Mouse (Mus musculus) cerebellum, adult 9-10 months (tissue): Measurements from ENCODE around the gene Asphd2.
"Not testable (repeated sequence)": the region's sequence is repeated elsewhere in the genome, so short reads cannot be mapped to it uniquely, and the experiment has no call there.

Experiments
- DNase-seq: peaks from one replicate; pipeline ENCODE4 v3.0.0; 2022

Asphd2 gene

GRCm38 (mm10) chr5:112394779-112395443, at the start of gene Asphd2:
Asphd2 (minus strand) TSS chr5:112394866.
- peak; percentile 76 for DNase-seq

DNA sequence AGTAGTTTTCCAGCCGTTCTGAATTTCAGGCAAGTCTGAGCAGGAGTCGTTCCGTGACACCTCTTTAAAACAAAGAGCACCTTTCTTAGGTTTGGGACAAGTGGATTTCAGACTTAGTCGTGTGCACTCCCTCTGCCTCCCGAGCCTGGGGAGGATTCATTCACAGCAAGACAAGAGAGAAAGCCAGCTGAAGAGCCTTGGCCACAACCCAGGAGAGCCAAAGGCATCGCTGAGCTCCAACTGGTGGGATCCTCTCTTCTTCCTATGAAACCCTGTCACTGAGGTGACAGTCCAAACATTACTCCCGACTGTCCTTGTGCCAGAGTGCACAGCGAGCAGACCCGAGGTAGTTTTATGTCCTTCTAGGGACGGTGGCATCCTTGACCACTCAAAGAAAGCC, 43.9 kb upstream of the Asphd2 start:
- no peak for DNase-seq

GRCm38 (mm10) chr5:112433004-112433403, 38.3 kb upstream of the Asphd2 start:
- peak; percentile 90 for DNase-seq

GRCm38 (mm10) chr5:112432033-112432432, 37.4 kb upstream of the Asphd2 start:
- no peak for DNase-seq

DNA sequence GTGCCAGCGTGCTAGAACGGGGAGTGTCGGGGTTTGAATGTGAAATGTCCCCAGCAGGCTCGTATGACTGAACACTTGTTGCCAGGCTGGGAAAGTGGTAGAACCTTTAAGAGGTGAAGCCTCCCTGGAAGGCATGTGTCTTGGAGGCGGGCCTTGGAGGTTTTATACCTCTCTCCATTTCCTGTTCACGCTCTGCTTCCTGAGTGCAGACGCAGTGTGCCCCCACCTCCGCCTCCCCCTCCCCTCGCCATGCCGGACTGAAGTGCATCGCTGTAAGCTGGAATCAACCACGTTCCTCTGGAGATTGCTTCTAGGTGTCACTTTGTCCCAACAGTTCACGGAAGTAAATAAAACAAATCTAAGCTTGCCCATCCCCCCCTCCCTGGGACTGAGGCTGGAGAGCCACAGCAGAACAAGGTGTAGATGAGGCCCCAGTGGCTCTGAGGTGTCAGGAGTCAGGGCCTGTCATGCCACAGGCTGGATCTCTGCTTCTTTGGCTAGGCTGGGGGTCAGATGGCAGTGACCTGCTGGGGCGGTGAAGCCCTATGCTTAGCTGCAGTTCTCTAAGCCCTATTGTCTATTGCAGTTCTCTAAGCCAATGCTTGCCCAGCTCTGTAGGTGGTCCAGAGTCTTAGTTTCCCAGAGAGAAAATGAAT, 36.6 kb upstream of the Asphd2 start:
- no peak for DNase-seq

- DNase-seq: peak; percentile 79
Observed at GRCm38 (mm10) chr5:112428944-112429343, 34.3 kb upstream of the Asphd2 start.

DNA sequence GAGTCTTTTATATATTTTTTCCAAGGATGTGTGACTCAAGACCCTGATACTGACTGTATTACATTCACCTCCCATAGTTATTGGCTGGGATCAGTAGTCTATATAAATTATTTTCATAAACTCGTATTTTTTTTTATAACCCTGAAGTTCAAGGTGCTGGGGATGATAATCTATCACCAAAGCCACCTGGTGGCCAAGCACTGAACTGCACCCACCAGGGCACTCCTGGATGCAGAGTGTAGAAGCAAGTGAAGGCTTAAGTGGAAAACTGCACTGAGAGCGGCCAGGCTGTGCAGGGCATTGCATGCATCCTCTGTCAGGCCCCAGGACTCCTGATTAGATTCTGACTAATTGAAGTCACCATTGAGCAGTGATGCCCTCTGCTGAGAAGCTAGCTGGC, 32.6 kb upstream of the Asphd2 start:
- peak; percentile 76 for DNase-seq

- DNase-seq: no peak
Observed at GRCm38 (mm10) chr5:112426635-112427034, 32.0 kb upstream of the Asphd2 start.

GRCm38 (mm10) chr5:112419535-112419934, 24.9 kb upstream of the Asphd2 start:
- DNase-seq: no peak

DNA sequence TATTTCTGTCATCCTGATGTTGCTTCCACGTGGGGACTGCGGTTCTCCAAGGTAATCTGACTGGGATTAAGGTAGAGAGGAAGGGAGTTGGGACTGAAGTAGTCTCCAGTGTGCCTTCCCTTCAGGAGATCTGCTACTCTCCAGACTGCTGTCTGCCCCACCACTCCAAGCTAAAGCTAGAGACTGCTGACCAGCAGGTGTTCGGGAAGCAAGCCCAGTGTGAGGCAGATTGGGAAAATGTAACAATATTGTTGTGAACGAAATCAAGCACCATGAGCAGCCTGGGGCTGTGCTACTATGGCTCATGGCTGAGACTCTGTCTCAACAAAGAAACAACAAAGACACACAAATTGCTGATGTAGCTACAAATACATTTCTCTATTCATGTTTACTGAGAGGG, 23.4 kb upstream of the Asphd2 start:
- peak; percentile 56 for DNase-seq

GRCm38 (mm10) chr5:112416673-112417072, 22.0 kb upstream of the Asphd2 start:
- DNase-seq: no peak

GRCm38 (mm10) chr5:112412781-112413180, 18.1 kb upstream of the Asphd2 start:
- DNase-seq: not testable (repeated sequence)

- no peak for DNase-seq
Observed at GRCm38 (mm10) chr5:112411514-112412335, 17.1 kb upstream of the Asphd2 start.

DNA sequence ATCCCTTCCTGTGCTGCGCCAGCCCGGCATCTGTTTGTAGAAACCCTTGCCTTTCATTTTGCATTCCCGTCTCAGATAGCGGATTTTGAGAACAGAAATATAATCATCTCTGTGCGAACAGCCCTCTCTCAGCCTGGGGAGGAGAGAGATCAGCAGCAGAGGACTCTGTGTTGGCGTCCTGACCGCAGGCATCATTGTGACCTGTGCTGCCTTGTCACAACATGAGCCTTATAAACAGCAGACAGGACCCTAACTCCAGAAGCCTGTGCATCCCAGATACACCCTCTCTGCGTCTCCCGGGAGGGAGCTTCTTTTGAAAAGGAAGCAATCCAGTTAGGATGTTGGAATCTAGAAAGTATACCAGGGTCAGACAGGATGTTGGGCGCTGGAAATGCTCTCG, 16.4 kb upstream of the Asphd2 start:
- DNase-seq: no peak

GRCm38 (mm10) chr5:112409274-112409673, 14.6 kb upstream of the Asphd2 start:
- DNase-seq: no peak

DNA sequence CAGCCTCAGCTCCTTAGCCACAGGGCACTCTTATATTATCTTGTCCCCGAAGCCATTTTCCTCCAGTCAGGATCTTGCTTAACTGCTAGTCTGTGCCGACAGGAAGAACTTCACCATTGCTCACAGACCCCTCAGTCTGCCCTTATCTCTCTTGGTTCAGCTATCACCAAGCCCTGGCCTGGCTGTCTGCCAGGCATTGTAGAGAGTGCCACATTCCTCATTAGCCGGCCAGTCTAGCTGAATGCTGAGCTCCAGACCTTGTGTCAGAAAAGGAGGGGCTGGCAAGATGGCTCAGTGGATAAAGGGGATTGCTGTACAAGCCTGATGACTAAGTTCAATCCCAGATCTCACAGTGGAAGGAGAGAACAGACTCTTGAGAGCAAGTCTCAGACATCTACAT, 11.4 kb upstream of the Asphd2 start:
- no peak for DNase-seq

GRCm38 (mm10) chr5:112402437-112402836, 7.8 kb upstream of the Asphd2 start:
- no peak for DNase-seq

GRCm38 (mm10) chr5:112399284-112399683, 4.6 kb upstream of the Asphd2 start:
- DNase-seq: no peak

DNA sequence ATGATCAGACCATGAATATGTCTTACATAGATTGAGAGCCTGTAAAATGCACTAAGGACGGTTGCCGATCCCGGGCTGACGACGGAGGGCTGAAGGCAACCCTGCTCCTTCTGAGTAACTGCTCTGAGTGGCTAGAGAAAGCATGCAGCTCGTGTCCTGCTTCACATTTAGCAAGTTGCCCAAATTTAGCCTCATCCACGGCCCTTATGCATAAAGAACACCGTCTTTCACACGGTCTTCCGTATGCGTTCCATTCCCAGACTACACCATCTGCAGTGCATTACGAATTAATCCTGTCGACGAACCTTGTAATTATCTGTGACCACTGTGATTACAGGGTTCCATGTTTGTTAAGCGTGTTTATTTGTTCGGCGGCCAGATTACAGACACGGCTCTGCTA, 1.4 kb upstream of the Asphd2 start:
- no peak for DNase-seq

DNA sequence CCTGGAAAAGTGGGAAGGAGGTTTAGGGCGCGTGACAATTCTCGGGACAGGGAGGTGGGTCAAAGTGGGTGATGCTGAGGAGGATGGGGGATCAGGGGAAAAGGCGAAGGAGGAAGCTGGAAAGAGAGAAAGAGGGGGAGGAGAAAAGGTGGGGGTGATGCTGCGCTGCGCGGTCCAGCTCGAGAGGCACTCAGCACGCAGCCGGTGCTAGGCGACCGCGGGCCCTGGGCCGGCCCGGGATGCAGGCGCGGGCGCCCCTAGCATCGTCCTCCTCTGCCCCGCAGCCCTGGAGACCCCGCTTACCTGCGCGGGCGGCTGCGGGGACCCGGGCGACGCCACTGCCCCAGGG, 277 bp downstream of the Asphd2 start:
- peak; percentile 57 for DNase-seq

- DNase-seq: peak; percentile 49
Observed at GRCm38 (mm10) chr5:112393741-112394414, 788 bp downstream of the Asphd2 start.

DNA sequence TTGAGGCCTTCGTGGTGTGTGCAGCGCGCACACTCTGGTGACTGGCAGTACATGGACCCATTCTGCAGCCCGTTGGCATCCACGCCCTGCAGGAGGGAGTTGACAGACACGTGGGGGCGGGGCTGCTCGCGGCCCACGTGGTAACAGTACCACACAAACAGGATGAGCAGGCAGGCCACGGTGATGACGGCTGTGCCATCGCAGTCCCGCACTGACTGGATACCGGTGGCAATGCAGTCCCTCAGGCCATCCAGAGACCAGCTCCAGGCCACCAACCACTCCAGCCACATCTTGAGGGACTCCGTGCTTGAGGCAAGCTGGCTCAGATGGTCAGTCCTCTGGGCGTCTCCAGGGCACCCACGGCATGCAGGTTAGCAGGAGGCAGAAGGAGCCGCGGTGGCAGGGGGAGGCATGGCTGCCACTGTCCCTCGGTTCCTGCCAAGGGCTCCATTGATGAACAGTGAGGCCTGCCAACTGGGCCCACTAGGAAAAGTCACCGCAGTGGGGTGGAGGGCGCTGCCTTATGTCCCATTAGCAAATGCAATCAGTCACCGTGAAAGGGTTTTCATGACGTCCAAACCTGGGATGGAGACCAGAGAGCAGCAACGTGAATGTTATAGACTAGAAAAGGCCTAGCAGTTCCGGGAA, 2.9 kb downstream of the Asphd2 start:
- peak; percentile 64 for DNase-seq

- peak; percentile 35 for DNase-seq
Observed at GRCm38 (mm10) chr5:112391002-112391401, 3.7 kb downstream of the Asphd2 start.
